Mouse (Mus musculus): ENCODE measurements around the gene 4930502E18Rik. TPM values are rescaled to one million over a fixed set of nuclear protein-coding genes. Genes with fewer than 3 reads are reported as not detected.

Gene 4930502E18Rik
- polyA plus RNA-seq, 1 experiment from 2014 or later: 0.25 TPM

GRCm38 (mm10) chrX:53776276-53776675, 51.6 kb downstream of the 4930502E18Rik start, which contains the start of gene Zfp36l3:
Gene Zfp36l3, minus strand, starts transcription at chrX:53776394.
- 88% methylated on average over 12 of the region's 12 CpGs for WGBS
- no peak for DNase-seq
- Histone ChIP-seq H3K4me3 (ENCODE audit: low read depth, low read length) (no peak within 1 kb of the TSS), H3K9me3 (ENCODE audit: low read depth, low read length) (no peaks in the 10 kb centered on the region), H3K36me3 (ENCODE audit: insufficient read depth) (no peaks in the 10 kb centered on the region), H3K27me3 (ENCODE audit: insufficient read depth, low read length) (no peaks in the 10 kb centered on the region), H3K27ac (ENCODE audit: low read depth) (no peak within 1 kb of the TSS), H3K9ac (no peak within 1 kb of the TSS), H3K4me1 (ENCODE audit: insufficient read depth) (no peaks in the 10 kb centered on the region), H3K4me2 (no peak within 1 kb of the TSS)
- no peak for TF ChIP-seq CTCF (IDR thresholded peaks at IDR 0.05; ENCODE audit: low read depth)
- no peak for ATAC-seq (ENCODE audit: insufficient read depth)

Other genes starting within 250 kb of the 4930502E18Rik start
- 29.7 and 30.8 TPM in 2 replicates for gene Rtl8c, start 116.8 kb upstream of the 4930502E18Rik start, polyA plus RNA-seq (2014; fragmentation: Nextera tagmentation; extraction: Ambion mirVana)
- gene Gm14597, start 115.8 kb upstream of the 4930502E18Rik start, polyA plus RNA-seq (2014; fragmentation: Nextera tagmentation; extraction: Ambion mirVana): not detected in 2 replicates
- 79.7 and 79.9 TPM in 2 replicates for gene Rtl8a, start 81.1 kb upstream of the 4930502E18Rik start, polyA plus RNA-seq (2014; fragmentation: Nextera tagmentation; extraction: Ambion mirVana)
- gene Rtl8b, start 54.4 kb upstream of the 4930502E18Rik start, polyA plus RNA-seq (2014; fragmentation: Nextera tagmentation; extraction: Ambion mirVana): 65.6 and 72.5 TPM in 2 replicates
- gene 1700013H16Rik, start 33.0 kb downstream of the 4930502E18Rik start, polyA plus RNA-seq (2014; fragmentation: Nextera tagmentation; extraction: Ambion mirVana): not detected in 2 replicates
- not detected in 2 replicates for gene Zfp36l3, start 51.6 kb downstream of the 4930502E18Rik start, polyA plus RNA-seq (2014; fragmentation: Nextera tagmentation; extraction: Ambion mirVana)
- 0.87 and 1.3 TPM in 2 replicates for gene Xlr, start 72.9 kb downstream of the 4930502E18Rik start, polyA plus RNA-seq (2014; fragmentation: Nextera tagmentation; extraction: Ambion mirVana)

Measured in lung, embryonic 14.5 days (tissue).